Mouse (Mus musculus): ENCODE measurements at regions not wholly inside any gene's neighbourhood (a gene's known extent, or its start where the extent isn't known, plus 50 kb on each side); places are given as distances from the start of the nearest gene placed in this dataset.

GRCm38 (mm10) chr2:28287210-28287860 is 94.5 kb downstream of the Olfm1 start:
- DNase-seq (ENCODE audit: low spot score): no peak

GRCm38 (mm10) chr2:28289339-28289738 is 96.5 kb downstream of the Olfm1 start:
- DNase-seq (ENCODE audit: low spot score): no peak

- DNase-seq (ENCODE audit: low spot score): no peak
Observed at GRCm38 (mm10) chr2:28289860-28290471, 97.2 kb downstream of the Olfm1 start.

GRCm38 (mm10) chr2:28294509-28294908 is 101.7 kb downstream of the Olfm1 start:
- DNase-seq (ENCODE audit: low spot score): peak; percentile 63

GRCm38 (mm10) chr2:28296183-28296582 is 103.4 kb downstream of the Olfm1 start:
- no peak for DNase-seq (ENCODE audit: low spot score)

- no peak for DNase-seq (ENCODE audit: low spot score)
Observed at GRCm38 (mm10) chr2:28298738-28299137, 105.9 kb downstream of the Olfm1 start.

- DNase-seq (ENCODE audit: low spot score): no peak
Observed at GRCm38 (mm10) chr2:28299346-28299745, 106.6 kb downstream of the Olfm1 start.

- peak; percentile 44 for DNase-seq (ENCODE audit: low spot score)
Observed at GRCm38 (mm10) chr2:28301313-28301712, 108.5 kb downstream of the Olfm1 start.

- DNase-seq (ENCODE audit: low spot score): no peak
Observed at GRCm38 (mm10) chr2:28303936-28304335, 111.1 kb downstream of the Olfm1 start.

- peak; percentile 28 for DNase-seq (ENCODE audit: low spot score)
Observed at GRCm38 (mm10) chr2:28304712-28305111, 111.9 kb downstream of the Olfm1 start.

GRCm38 (mm10) chr2:28309122-28309521 is 116.3 kb downstream of the Olfm1 start:
- no peak for DNase-seq (ENCODE audit: low spot score)

GRCm38 (mm10) chr2:28312212-28312611 is 119.4 kb downstream of the Olfm1 start:
- no peak for DNase-seq (ENCODE audit: low spot score)

- DNase-seq (ENCODE audit: low spot score): no peak
Observed at GRCm38 (mm10) chr2:28325502-28325901, 121.1 kb upstream of the Ppp1r26 start.

GRCm38 (mm10) chr2:28326056-28326455 is 120.5 kb upstream of the Ppp1r26 start:
- DNase-seq (ENCODE audit: low spot score): no peak

- DNase-seq (ENCODE audit: low spot score): no peak
Observed at GRCm38 (mm10) chr2:28326682-28327081, 119.9 kb upstream of the Ppp1r26 start.

GRCm38 (mm10) chr2:28329130-28329529 is 117.5 kb upstream of the Ppp1r26 start:
- DNase-seq (ENCODE audit: low spot score): no peak

GRCm38 (mm10) chr2:28335141-28335789 is 111.3 kb upstream of the Ppp1r26 start:
- DNase-seq (ENCODE audit: low spot score): no peak

GRCm38 (mm10) chr2:28335810-28336209 is 110.8 kb upstream of the Ppp1r26 start:
- no peak for DNase-seq (ENCODE audit: low spot score)

- no peak for DNase-seq (ENCODE audit: low spot score)
Observed at GRCm38 (mm10) chr2:28336349-28337309, 110.0 kb upstream of the Ppp1r26 start.

- DNase-seq (ENCODE audit: low spot score): no peak
Observed at GRCm38 (mm10) chr2:28337561-28337960, 109.0 kb upstream of the Ppp1r26 start.

GRCm38 (mm10) chr2:28341304-28341703 is 105.3 kb upstream of the Ppp1r26 start:
- no peak for DNase-seq (ENCODE audit: low spot score)

GRCm38 (mm10) chr2:28348453-28348852 is 98.1 kb upstream of the Ppp1r26 start:
- no peak for DNase-seq (ENCODE audit: low spot score)
